Mouse (Mus musculus) ES-Bruce4 (cell line): ENCODE results near the gene Ush2a. TPM values are rescaled to one million over a fixed set of nuclear protein-coding genes. Genes with fewer than 3 reads are reported as not detected.

Experiments
- H3K27ac ChIP-seq: 2 replicates; pipeline ENCODE4 v1.5.1; 2012; ENCODE audit warnings: low read length, inconsistent platforms; ENCODE audit not compliant: insufficient read depth
- H3K27me3 ChIP-seq: 2 replicates; pipeline ENCODE4 v1.6.1; 2012; ENCODE audit warnings: mild to moderate bottlenecking, low read length, inconsistent platforms; ENCODE audit not compliant: control insufficient read depth, poor library complexity, insufficient read depth, severe bottlenecking
- H3K36me3 ChIP-seq: 2 replicates; pipeline ENCODE4 v1.6.1; 2012; ENCODE audit warnings: inconsistent platforms, mild to moderate bottlenecking, low read length, moderate library complexity; ENCODE audit not compliant: control insufficient read depth, poor library complexity, insufficient read depth, severe bottlenecking
- H3K4me1 ChIP-seq: one replicate; pipeline ENCODE4 v1.8.1; 2011; ENCODE audit warnings: low read length; ENCODE audit not compliant: control insufficient read depth, insufficient read depth
- H3K4me3 ChIP-seq: 2 replicates; pipeline ENCODE4 v1.5.1; 2011; ENCODE audit warnings: low read depth, mild to moderate bottlenecking, low read length
- H3K9ac ChIP-seq: 2 replicates; pipeline ENCODE4 v1.6.1; 2012; ENCODE audit warnings: low read depth, mild to moderate bottlenecking, inconsistent platforms; ENCODE audit not compliant: poor library complexity, severe bottlenecking
- H3K9me3 ChIP-seq: replicated peaks from 2 replicates; pipeline ENCODE4 v1.6.1; 2012; ENCODE audit warnings: mild to moderate bottlenecking, low read length, inconsistent platforms; ENCODE audit not compliant: control insufficient read depth, poor library complexity, insufficient read depth, severe bottlenecking
- CTCF ChIP-seq: IDR thresholded peaks from one replicate; pipeline ENCODE4 v1.8.1; 2011; ENCODE audit warnings: low read depth, low read length
- EP300 ChIP-seq: IDR thresholded peaks from 2 replicates; pipeline ENCODE4 v1.6.1; 2011; ENCODE audit warnings: low read depth, low read length; ENCODE audit not compliant: insufficient read depth
- POLR2A ChIP-seq: IDR thresholded peaks from one replicate; pipeline ENCODE4 v1.8.1; 2011; ENCODE audit warnings: low read length; ENCODE audit not compliant: insufficient read depth
- polyA plus RNA-seq: library from polyadenylated mRNA; stranded (reverse); fragments of >200 nt; gene quantifications from 2 replicates; pipeline ENCODE4 v1.2.4, GENCODE M21; 2011; ENCODE audit warnings: low read depth; ENCODE audit not compliant: missing spikeins, insufficient read depth, insufficient read length

The Ush2a gene
- polyA plus RNA-seq, 1 experiment: not detected

DNA sequence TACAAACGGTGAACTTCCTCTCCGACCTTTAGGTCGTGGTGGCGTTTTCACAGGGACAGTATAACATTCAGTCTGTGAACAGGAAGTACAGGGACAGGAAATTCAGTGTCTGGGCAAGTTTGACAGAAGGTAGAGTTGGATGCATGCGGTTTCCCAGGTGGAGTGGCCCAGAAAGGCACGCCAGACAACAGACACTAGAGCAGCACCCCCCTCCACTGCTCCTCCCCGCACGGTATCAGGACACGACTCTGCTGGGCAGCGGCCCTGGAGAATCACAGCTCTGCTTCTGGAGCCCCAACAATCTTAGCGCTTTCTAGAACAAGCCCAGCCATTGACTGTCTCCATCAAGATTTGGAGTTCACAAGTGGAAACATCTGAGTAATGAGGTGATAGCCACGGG lies 406.7 kb downstream of the Ush2a start:
- TF ChIP-seq CTCF (no peak), POLR2A (no peak), EP300 (no peak)
- no peak overlapping the region for H3K4me3 ChIP-seq
- no peaks in the 10 kb centered on the region for H3K36me3 ChIP-seq

DNA sequence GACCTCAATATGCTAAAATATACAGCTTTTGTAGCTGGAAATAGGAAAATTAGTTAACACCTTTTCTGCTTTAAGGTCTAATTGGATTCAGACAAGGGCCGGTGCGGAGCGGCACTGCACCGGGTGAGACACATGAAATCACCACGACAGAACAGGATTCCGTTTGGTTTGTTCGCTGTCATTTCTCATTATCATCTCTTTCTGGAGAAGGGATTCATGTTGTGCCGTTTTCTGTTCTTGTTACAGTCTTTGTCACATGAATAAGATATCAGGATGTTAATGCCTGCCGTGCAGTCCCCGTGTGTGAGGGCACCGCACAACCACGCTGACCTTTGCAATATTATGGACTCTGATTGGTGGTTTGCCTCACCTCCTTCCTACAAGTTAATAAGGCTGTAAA lies 411.0 kb downstream of the Ush2a start:
- H3K4me3 ChIP-seq: no peak overlapping the region

More for the DNA sequence above, 406.7 kb downstream of the Ush2a start:
- H3K4me1 ChIP-seq: no peaks in the 10 kb centered on the region
- no peak overlapping the region for H3K9ac ChIP-seq
- H3K9me3 ChIP-seq: no peaks in the 10 kb centered on the region
- no peak overlapping the region for H3K27ac ChIP-seq
- no peaks in the 10 kb centered on the region for H3K27me3 ChIP-seq

DNA sequence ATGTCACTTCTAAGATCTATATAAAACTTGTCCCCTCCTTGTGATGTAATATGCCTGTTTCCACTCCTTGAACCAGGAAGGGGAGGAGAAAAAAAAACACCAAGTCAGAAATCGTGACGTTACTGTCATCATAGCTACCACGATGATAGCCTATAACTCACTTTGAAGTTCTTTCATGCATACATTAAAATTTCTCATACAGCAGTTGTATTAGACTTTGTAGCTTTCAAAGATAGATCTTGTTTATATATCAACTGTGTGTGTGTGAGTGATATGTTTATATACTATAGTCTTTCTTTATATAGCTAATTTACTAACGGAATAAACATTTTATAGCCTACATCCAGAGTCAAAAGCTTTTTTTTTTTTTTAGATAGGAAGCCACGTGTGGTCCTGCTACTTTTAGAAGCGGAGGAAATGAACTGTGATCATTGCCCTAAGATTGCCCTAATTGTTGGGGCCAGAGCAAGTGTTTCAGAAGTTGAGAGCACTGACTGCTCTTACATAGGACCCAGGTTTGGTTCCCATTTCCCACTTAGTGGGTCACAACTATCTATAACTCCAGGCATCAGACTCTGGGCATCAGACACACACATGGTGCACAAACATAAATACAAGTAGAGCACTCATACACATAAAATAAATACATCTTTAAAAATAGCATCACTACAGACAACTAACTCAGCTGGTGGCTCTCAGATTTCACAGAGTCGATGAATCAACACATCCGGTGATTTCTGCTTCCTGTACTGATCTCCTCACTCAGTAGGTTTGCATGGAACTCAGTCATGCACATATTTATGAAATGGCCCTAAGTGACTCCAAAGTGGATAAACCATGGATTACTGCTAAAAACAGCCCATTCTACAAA lies 413.1 kb downstream of the Ush2a start:
- Histone ChIP-seq H3K9ac (no peak overlapping the region), H3K9me3 (no peaks in the 10 kb centered on the region), H3K36me3 (no peaks in the 10 kb centered on the region), H3K27me3 (no peaks in the 10 kb centered on the region), H3K4me1 (no peaks in the 10 kb centered on the region), H3K27ac (no peak overlapping the region), H3K4me3 (no peak overlapping the region)
- TF ChIP-seq CTCF (no peak), EP300 (no peak), POLR2A (no peak)

More for the DNA sequence above, 411.0 kb downstream of the Ush2a start:
- Histone ChIP-seq H3K4me1 (no peaks in the 10 kb centered on the region), H3K9me3 (no peaks in the 10 kb centered on the region), H3K9ac (no peak overlapping the region), H3K27ac (no peak overlapping the region), H3K36me3 (no peaks in the 10 kb centered on the region), H3K27me3 (no peaks in the 10 kb centered on the region)
- TF ChIP-seq POLR2A (no peak), CTCF (no peak), EP300 (no peak)

DNA sequence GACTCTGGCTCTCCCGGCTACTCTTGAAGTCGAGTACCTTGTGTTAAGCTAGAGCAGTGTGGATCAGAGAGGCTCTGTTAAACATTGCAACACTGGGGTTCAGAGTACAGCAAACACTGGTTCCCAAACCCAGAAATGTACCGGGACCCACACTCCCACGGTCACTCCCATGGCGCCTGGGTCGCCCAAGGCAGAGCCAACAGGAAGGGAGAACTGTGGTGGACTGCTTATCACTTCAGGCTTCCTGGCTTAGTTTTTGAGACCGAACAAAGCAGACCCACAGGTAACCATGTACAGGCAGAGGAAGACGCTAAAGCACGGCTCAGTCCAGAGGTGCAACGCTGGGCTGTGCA lies 413.7 kb downstream of the Ush2a start:
- H3K4me3 ChIP-seq: no peak overlapping the region
- H3K27ac ChIP-seq: no peak overlapping the region
- H3K36me3 ChIP-seq: no peaks in the 10 kb centered on the region
- TF ChIP-seq CTCF (no peak), POLR2A (no peak), EP300 (no peak)
- H3K9ac ChIP-seq: no peak overlapping the region
- H3K27me3 ChIP-seq: no peaks in the 10 kb centered on the region
- H3K4me1 ChIP-seq: no peaks in the 10 kb centered on the region
- H3K9me3 ChIP-seq: no peaks in the 10 kb centered on the region

DNA sequence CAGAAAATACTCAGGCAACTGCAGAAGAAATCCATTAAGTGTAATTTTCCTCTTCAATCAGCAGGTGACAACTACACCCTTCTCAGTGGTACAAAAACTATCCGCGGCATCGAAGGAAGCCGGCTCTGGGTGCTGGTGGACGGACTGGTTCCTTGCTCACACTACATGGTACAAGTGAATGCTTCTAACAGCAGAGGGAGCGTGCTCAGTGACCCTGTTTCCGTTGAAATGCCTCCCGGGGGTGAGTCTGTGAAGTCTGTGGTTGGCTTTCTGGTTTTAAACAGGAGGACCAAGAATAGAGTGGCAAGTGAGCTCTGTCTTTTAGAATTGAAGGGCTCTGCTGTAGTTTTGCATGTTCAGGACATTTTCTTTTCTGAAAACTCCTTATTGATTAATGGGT lies 416.4 kb downstream of the Ush2a start:
- Histone ChIP-seq H3K4me3 (no peak overlapping the region), H3K9ac (no peak overlapping the region), H3K9me3 (no peaks in the 10 kb centered on the region), H3K27ac (no peak overlapping the region), H3K27me3 (no peaks in the 10 kb centered on the region), H3K4me1 (no peaks in the 10 kb centered on the region), H3K36me3 (no peaks in the 10 kb centered on the region)
- no peak for TF ChIP-seq CTCF
- TF ChIP-seq EP300: no peak
- no peak for TF ChIP-seq POLR2A

DNA sequence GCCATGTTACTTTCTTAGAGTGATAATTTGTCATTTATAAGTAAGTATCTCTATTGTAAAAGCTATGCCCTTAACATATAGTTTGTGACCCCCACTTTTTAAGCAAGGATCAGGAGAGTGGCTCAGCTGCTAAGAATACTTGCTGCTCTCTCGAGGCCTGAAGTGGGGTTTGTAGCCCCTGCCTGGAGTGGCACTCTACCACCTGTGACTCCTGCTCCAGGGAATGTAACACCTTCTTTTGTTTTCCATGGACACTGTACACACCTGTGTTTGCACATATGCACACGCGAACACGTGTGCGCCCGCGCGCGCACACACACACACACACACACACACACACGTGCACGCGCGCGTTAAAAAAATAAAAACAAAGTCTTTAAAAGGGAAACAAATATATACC lies 424.5 kb downstream of the Ush2a start:
- Histone ChIP-seq H3K27me3 (no peaks in the 10 kb centered on the region), H3K4me1 (no peaks in the 10 kb centered on the region), H3K9ac (no peak overlapping the region), H3K4me3 (no peak overlapping the region), H3K9me3 (no peaks in the 10 kb centered on the region; the same call in 1 of the 2 replicates), H3K27ac (no peak overlapping the region), H3K36me3 (no peaks in the 10 kb centered on the region)
- TF ChIP-seq CTCF (no peak), EP300 (no peak), POLR2A (no peak)
